Mouse (Mus musculus): Measurements from ENCODE around the gene Otud7b.

Otud7b gene

DNA sequence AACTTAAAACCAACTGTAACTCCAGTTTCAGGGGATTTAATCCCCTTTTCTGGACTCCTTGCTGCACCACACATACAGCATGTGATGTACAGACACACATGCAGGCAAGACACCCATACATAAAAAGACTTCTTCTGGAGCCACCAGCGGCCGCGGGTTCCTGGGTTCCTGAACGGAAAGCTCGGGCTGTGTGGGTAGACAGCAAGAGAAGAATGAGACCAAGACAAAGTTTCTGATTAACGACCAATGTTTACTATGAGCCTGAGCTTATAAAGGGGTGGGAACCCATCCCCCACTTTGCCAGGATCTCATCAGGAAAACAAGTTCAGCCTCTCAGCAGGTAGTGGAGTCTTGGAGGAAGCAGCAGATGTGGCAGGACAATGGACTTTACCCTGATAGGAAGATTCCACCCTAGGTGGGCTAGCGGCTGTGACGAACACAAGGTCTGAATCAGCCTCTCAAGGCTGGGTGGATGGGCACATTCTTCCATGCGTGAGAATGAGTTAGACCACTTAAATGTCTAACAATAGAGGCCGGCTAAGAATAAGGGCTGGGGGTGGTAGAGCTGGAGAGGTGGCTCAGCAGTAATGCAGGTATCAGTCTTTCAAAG is 20.1 kb upstream of the Otud7b start:
- DNase-seq (ENCODE audit: low spot score), result no peak

DNA sequence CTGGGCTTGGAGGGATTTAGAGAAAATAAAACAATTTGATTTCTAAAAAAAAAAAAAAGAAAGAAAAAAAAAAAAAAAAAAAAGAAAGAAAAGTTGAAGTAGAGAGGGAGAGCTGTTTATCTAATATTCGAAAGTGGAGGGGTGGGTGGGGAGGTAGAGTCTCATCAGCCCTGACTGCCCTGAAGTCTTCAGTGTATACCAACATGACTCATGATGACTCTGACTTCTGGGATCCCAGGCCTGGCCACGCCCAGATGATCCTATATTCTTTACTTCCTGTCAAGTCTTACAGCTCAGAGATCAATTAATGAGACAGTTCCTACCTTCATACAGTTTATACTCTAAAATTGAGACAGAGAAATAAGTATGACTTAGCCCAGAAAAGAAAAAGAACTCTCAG is 17.1 kb upstream of the Otud7b start:
- no peak for DNase-seq (ENCODE audit: low spot score)

DNA sequence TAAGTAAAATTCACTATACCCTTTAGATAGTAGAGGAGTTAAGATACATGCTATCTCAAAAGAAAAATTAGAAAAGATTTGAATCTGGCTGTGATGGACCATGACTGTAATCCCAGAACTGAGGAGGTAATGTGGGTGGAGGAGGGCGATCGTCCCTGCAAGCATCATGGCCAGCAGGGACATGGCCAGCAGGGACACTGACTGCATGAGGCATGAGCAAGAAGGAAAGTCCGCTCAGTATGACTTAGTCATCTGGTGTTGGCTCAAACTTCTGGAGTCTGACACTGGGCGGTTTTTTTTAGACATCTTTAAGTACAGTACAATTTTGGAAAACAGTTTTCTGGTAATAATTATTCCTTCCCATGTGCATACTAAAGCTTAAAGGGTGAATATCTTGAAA is 16.5 kb upstream of the Otud7b start:
- DNase-seq (ENCODE audit: low spot score), result peak; percentile 38

DNA sequence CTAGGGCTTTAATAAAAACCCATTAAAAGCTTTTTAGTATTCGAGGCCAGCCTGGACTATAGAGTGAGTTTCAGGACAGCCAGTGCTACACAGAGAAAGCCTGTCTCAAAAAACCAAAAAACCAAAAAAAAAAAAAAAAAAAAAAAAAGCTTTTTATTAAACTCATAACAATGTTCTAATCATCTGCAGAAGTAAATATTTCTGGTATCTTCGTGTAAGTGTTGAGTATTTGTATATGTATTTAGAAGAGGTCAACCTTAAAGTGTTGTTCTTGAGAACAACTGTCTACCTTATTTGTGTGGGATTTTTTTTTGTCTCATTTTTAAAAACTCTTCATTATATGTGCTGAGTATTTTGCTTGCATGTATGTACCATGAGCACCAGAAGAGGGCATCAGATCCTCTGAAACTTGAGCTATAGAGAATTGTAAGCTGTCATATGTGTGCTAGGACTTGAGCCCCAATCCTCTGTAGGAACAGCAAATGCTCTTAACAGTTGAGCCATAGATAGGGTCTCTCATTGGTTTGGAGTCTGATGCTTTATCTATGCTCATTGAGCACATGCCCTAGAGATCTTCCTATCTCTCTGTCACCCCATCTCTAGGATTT is 14.3 kb upstream of the Otud7b start:
- no peak for DNase-seq (ENCODE audit: low spot score)

GRCm38 (mm10) chr3:96091146-96091545 is 13.2 kb upstream of the Otud7b start:
- DNase-seq (ENCODE audit: low spot score), result no peak

DNA sequence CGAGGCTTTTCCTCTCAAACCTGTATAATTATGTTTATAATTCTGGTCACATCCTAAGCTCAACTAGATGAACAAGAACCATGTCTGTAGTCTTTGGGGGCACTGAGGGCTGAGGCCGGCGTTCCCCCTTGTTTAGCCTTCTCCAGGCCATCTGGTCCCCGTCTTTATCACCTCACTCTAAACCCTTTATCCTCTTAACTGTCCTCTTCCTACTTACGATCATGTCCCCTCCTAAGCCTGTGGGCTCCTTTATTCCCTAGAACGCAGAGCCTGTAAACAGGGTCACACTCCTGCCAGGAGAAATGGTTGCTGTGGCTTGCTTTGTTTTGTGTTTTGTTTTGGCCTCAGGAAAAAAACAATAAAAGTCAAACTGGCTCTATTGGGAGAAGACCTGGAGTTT is 12.4 kb upstream of the Otud7b start:
- no peak for DNase-seq (ENCODE audit: low spot score)

DNA sequence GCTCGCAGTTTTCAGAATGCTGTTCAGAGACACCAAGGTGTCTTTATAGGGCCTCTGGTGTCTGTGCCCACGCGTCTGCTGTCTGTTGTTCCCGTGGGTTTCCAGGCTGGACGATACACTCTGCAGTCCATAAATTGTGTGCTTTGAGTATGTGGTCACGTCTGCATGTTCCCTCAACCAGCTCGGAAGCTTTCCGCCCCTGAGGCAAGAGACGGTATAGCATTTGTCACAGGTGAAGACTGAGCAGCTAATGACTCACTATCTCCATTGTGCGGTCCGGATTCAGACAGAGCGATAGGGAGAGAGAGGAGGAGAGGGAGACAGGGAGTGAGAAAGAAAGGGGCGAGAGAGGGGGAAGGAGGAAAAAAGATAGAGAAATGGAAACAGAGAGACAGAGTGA is 10.8 kb upstream of the Otud7b start:
- DNase-seq (ENCODE audit: low spot score), result no peak

- no peak for DNase-seq (ENCODE audit: low spot score)
These were observed 10.1 kb upstream of the Otud7b start for GRCm38 (mm10) chr3:96094203-96094602.

DNA sequence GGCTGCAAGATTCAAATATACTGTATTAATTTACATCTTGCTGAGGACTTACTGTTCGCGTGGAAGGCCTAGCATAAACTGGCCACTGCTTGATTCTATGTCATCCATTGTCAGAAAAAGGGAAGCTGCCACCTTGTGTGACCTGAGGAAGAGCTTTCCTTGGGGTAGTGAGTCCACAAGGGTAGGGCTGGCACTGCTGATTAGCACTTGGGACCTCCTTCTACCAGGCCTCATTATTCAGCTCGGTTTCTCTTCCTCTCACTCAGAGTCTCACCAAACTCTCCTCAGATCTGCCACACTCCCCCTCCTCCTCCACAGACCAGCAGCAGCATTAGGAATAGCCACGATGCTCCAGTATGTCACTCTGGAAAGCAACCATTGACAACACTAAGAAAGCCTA is 6.2 kb upstream of the Otud7b start:
- DNase-seq (ENCODE audit: low spot score), result no peak

DNA sequence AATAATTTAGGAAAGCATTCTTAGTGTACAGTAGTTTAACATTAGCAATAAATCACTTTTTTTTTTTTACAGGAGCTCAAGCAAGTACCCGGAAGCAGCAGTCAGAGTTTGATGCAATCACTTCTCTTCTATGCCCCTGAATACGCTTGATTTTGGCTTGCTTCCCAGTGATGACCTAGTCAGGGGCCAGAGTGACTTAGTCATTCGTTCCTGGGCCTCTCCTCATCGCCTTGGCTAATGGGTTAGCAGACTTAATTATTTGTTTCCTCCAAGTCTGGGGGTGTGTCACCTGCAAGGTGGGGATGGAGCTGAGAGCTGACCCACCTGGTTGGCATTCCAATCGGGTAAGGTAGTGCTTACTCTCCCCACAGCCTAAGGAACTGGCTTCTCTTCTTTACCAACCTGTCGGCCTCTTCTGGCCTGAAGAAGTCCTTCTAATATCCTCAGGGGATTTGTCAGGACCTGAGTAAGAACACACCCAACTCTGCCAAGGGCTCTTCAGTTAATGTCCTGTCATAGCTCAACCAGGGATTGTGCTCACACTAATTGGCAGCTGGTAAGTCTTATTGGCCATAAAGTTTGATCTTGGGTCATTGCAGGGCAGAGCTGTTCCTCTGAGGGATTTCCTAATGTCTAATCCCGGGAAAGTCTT is 5.6 kb upstream of the Otud7b start:
- peak; percentile 85 for DNase-seq (ENCODE audit: low spot score)

DNA sequence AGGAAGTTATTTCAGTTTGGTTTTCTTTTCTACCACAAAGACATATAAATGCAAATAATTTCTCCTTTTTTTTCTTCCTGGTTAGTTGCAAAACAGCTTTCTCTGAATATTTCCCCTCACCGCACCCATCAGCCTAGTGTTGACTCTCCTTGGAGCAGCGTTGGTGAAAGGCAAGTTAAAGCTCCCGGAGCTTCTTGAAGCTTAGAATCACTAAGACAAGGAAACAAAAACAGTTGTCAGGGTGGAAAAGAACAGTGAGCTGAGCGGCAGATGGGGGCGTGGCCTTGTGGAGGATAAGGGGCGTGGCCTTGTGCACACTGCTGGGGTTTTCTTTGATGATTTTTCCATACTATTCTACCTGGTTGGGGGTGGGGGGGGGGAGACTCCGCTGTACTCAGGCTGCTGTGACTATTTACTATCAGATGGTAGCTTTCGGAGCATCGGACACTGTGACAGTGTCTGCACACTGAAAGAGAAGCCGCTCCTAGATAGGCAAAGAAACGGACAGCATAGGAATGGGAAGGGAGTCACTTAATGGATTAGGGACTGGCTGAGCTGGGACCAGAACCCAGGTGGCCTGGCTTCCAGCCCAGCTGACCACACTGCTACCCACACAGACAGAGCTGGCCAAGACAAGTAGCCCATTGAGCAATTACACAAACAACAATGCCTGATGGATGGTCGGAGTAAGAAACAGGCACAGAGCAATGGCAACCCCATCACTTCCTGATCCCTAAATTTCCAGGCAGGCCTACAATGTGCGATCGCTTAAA is 2.0 kb upstream of the Otud7b start:
- DNase-seq (ENCODE audit: low spot score), result peak; percentile 34

DNA sequence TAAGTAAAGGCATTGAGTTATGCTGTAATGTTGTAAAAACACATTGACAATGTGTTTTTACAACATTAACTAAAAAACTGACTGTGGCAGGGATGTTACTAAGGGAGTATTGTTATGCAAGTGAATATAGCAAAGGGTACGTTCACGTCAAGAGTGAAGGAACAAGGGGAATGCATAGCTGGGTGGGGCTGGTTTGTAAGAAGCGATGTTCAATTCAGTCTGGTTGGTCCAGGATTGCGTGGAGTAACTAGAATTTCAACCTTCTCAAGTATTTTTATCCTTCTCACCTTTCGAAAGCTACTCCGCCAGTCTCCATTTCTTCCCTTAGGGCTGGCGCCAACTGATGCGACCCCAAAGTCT is 446 bp upstream of the Otud7b start:
- DNase-seq (ENCODE audit: low spot score), result no peak

GRCm38 (mm10) chr3:96105232-96105747 is 963 bp downstream of the Otud7b start:
- DNase-seq (ENCODE audit: low spot score), result no peak

DNA sequence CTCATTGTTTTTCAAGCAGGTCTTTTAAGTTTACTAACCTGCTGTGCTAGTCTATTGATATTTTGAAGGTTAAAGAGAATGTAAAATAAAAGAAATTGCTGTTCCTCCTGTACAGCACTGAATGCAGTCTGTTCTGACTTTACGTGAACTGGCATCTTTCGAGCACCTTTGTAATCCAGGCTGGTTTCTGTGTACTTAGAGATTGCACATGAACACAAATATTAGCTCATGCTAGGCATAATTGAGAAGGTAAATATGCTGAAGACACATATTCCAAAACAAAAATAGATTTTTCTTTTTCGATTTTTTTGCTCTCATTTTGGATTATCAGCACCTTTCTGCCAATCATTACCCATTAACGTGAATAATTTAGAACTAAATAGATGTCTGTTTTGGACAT is 1.8 kb downstream of the Otud7b start:
- no peak for DNase-seq (ENCODE audit: low spot score)

DNA sequence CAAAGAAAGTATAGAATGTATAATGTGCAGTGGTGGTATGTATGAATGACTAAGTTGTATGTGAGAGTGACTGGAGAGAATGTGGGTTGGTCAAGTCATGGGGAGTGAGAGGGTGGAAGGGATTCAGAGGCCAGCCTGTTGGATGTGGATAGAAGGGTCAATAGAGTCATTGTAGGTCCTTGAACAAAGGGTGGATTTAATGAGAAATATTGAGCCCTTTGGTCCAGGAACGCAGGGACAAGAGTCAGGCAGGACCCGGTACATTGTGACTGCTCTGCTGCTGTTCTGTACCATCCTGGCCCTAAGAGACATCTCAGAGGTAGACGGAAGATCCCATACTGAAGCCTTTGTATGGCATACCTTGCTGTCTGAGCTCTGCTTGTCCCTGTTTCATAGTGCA is 4.0 kb downstream of the Otud7b start:
- no peak for DNase-seq (ENCODE audit: low spot score)

GRCm38 (mm10) chr3:96113251-96113650 is 8.9 kb downstream of the Otud7b start:
- peak; percentile 76 for DNase-seq (ENCODE audit: low spot score)

- DNase-seq (ENCODE audit: low spot score), result no peak
These were observed 13.8 kb downstream of the Otud7b start for GRCm38 (mm10) chr3:96118142-96118541.

GRCm38 (mm10) chr3:96118702-96119101 is 14.4 kb downstream of the Otud7b start:
- no peak for DNase-seq (ENCODE audit: low spot score)

DNA sequence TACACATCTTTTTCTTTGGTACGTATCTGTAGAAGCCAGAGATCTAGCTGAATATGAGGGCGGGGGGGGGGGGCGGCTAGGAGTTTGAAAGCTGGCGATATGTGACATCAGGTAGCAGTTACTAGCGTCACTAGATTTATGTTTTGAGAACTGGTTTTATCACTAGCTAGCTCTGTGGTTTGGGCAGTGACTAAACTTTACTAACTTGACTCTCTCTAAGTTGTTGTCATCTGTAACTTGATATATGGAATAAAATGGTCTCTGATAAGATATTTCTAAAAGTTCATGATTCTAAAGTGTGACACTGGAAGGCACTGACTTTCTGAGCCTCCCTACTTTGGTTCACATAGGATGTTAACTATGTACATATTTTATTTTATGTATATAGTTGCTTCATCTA is 19.9 kb downstream of the Otud7b start:
- no peak for DNase-seq (ENCODE audit: low spot score)

- peak; percentile 15 for DNase-seq (ENCODE audit: low spot score)
These were observed 23.8 kb downstream of the Otud7b start for GRCm38 (mm10) chr3:96128128-96128527.

- DNase-seq (ENCODE audit: low spot score), result no peak
These were observed 28.2 kb downstream of the Otud7b start for GRCm38 (mm10) chr3:96132478-96132877.

GRCm38 (mm10) chr3:96133327-96133905 is 29.1 kb downstream of the Otud7b start:
- no peak for DNase-seq (ENCODE audit: low spot score)

Data from adipocyte (in vitro differentiated cells).